Mouse (Mus musculus) liver, embryonic 12.5 days (tissue): Measurements from ENCODE around the gene Olfr733. TPM values are rescaled to one million over a fixed set of nuclear protein-coding genes. Genes with fewer than 3 reads are reported as not detected.

ENCODE experiments used
- ATAC-seq: fragments of 200-750 bp; cut with Nextera tagmentation; 2 replicates; pipeline ENCODE4 v1.8.0; 2017; ENCODE audit warnings: moderate number of reproducible peaks, mild to moderate bottlenecking, moderate library complexity
- H3K27ac ChIP-seq: fragments of 300-500 bp; sonication (generic); 2 replicates; pipeline ENCODE4 v1.5.1; 2016; ENCODE audit warnings: mild to moderate bottlenecking
- H3K27me3 ChIP-seq: fragments of 300-500 bp; sonication (generic); replicated peaks from 2 replicates; pipeline ENCODE4 v1.6.1; 2016; ENCODE audit warnings: mild to moderate bottlenecking, moderate library complexity
- H3K36me3 ChIP-seq: fragments of 300-500 bp; sonication (generic); 2 replicates; pipeline ENCODE4 v1.6.1; 2016; ENCODE audit warnings: mild to moderate bottlenecking, moderate library complexity
- H3K4me1 ChIP-seq: fragments of 300-500 bp; sonication (generic); 2 replicates; pipeline ENCODE4 v1.6.1; 2016
- H3K4me2 ChIP-seq: fragments of 300-500 bp; sonication (generic); 2 replicates; pipeline ENCODE4 v1.6.1; 2016; ENCODE audit warnings: mild to moderate bottlenecking, moderate library complexity
- H3K4me3 ChIP-seq: fragments of 300-500 bp; sonication (generic); 2 replicates; pipeline ENCODE4 v1.5.1; 2016; ENCODE audit warnings: mild to moderate bottlenecking, moderate library complexity
- H3K9ac ChIP-seq: fragments of 300-500 bp; sonication (generic); 2 replicates; pipeline ENCODE4 v1.6.1; 2016; ENCODE audit warnings: mild to moderate bottlenecking, moderate library complexity
- H3K9me3 ChIP-seq: fragments of 300-500 bp; sonication (generic); replicated peaks from 2 replicates; pipeline ENCODE4 v1.6.1; 2016; ENCODE audit warnings: mild to moderate bottlenecking, moderate library complexity
- WGBS: fragments of 180-500 bp; shearing (Covaris S2); methylation state at CpG from one replicate; pipeline ENCODE4 v1.1.7; 2016; ENCODE audit not compliant: insufficient replicate concordance; 5-methylcytosine and 5-hydroxymethylcytosine counted together
- polyA plus RNA-seq: library from polyadenylated mRNA; unstranded; fragments of >200 nt; fragmentation: Nextera tagmentation; extraction: Ambion mirVana; gene quantifications from 2 replicates; pipeline ENCODE4 v1.2.1, GENCODE M21; 2016

Olfr733 gene
- not detected in 2 replicates for polyA plus RNA-seq

DNA sequence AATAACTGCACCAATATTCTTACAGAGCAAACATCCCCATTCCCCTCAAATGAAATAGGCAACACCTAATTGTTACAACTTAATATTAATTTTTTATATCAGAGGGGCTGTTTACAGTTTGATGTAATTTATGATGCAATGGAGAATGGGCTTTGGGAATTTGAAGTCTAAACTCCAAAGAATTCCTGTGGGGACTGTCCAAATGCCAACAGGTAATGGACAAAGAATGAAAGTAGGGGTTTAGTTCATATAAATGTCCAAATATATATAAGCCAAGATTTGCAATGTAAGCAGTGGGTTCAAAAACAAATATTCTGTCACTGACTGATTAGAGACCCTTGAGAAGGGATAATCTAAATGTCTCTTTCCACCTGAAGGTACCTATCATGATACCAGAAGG, at the start of gene Olfr733:
Olfr733 (minus strand) TSS at position 101 of the 400 bp plus-strand sequence.
- ATAC-seq: no peak

GRCm38 (mm10) chr14:50348796-50349195, 47.5 kb upstream of the Olfr733 start, which contains the start of gene Olfr735:
TSS of gene Olfr735 (minus strand) at chr14:50348872.
- WGBS: 60% methylated on average over 2 of the region's 2 CpGs

More for the DNA sequence above, at the start of gene Olfr733:
- no peaks in the 10 kb centered on the region for H3K36me3 ChIP-seq
- H3K4me1 ChIP-seq: no peaks in the 10 kb centered on the region
- H3K4me3 ChIP-seq: no peak within 1 kb of the TSS
- H3K27ac ChIP-seq: no peak within 1 kb of the TSS
- no peak within 1 kb of the TSS for H3K9ac ChIP-seq
- H3K9me3 ChIP-seq: no peaks in the 10 kb centered on the region
- H3K4me2 ChIP-seq: no peak within 1 kb of the TSS
- H3K27me3 ChIP-seq: no peaks in the 10 kb centered on the region

DNA sequence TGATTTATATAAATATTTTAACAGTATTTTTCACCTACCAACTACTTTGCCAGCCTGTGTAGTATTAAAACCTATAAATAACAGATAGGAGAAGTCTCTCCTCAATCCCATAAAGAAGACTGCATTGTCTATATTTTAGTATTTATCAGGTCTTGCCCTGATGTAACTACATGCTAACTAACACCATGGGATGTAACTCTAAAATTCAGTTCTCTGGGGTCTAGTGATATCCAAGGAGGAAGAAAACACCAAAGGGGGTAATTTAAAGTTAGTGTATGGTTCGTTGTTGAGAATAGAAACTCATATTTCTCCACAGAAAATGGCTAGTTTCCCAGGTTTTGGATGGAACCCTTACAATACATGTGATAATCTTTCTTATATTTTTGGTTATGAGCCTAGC, 25.3 kb upstream of the Olfr733 start, which contains the start of gene Olfr734:
Olfr734 (minus strand) TSS at position 101 of the 400 bp plus-strand sequence.
- H3K27me3 ChIP-seq: no peaks in the 10 kb centered on the region
- H3K4me1 ChIP-seq: no peaks in the 10 kb centered on the region
- H3K9ac ChIP-seq: no peak within 1 kb of the TSS
- no peak within 1 kb of the TSS for H3K4me2 ChIP-seq
- 48% methylated on average over 1 of the region's 1 CpGs for WGBS
- no peak within 1 kb of the TSS for H3K27ac ChIP-seq
- no peak within 1 kb of the TSS for H3K4me3 ChIP-seq
- H3K9me3 ChIP-seq: no peaks in the 10 kb centered on the region
- no peaks in the 10 kb centered on the region for H3K36me3 ChIP-seq
- ATAC-seq: no peak

More at GRCm38 (mm10) chr14:50348796-50349195, 47.5 kb upstream of the Olfr733 start, which contains the start of gene Olfr735:
- no peaks in the 10 kb centered on the region for H3K36me3 ChIP-seq
- H3K9ac ChIP-seq: no peak within 1 kb of the TSS
- H3K4me1 ChIP-seq: no peaks in the 10 kb centered on the region
- no peak within 1 kb of the TSS for H3K4me2 ChIP-seq
- H3K9me3 ChIP-seq: no peaks in the 10 kb centered on the region
- no peak within 1 kb of the TSS for H3K4me3 ChIP-seq
- no peaks in the 10 kb centered on the region for H3K27me3 ChIP-seq
- no peak within 1 kb of the TSS for H3K27ac ChIP-seq
- no peak for ATAC-seq

DNA sequence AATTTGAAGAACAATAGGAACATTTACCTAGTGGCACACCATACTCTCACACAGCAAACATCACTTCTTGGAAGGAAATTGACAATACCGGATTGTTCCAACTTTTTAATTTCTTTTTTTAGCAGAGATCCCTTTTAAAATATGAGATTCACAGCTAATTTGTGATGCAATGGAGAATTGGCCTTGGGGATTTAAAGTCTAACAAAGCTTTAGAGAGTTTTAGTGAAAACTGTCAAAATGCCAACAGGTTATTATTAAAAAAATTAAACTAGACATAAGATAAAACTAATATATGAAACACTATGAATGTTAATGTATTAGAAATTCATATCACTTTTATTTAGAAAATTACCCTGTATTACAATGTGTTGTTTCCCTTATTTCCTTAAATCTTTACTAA, 17.2 kb downstream of the Olfr733 start, which contains the start of gene Olfr732:
Olfr732 (minus strand) TSS at position 101 of the 400 bp plus-strand sequence.
- ATAC-seq: no peak
- H3K27me3 ChIP-seq: no peaks in the 10 kb centered on the region
- no peaks in the 10 kb centered on the region for H3K9me3 ChIP-seq
- H3K4me2 ChIP-seq: no peak within 1 kb of the TSS
- H3K36me3 ChIP-seq: no peaks in the 10 kb centered on the region
- H3K9ac ChIP-seq: no peak within 1 kb of the TSS
- H3K27ac ChIP-seq: no peak within 1 kb of the TSS
- 83% methylated on average over 1 of the region's 1 CpGs for WGBS
- H3K4me3 ChIP-seq: no peak within 1 kb of the TSS
- H3K4me1 ChIP-seq: no peaks in the 10 kb centered on the region

Other genes with a start within 250 kb of the Olfr733 start
- gene Olfr726, start 210.6 kb downstream of the Olfr733 start, polyA plus RNA-seq: not detected in 2 replicates
- not detected in 2 replicates for gene Olfr727, start 178.3 kb downstream of the Olfr733 start, polyA plus RNA-seq
- not detected in 2 replicates for gene Olfr728, start 158.8 kb downstream of the Olfr733 start, polyA plus RNA-seq
- gene Olfr729, start 148.6 kb downstream of the Olfr733 start, polyA plus RNA-seq: not detected in 2 replicates
- gene Olfr730, start 113.3 kb downstream of the Olfr733 start, polyA plus RNA-seq: not detected in 2 replicates
- not detected in 2 replicates for gene Olfr731, start 59.7 kb downstream of the Olfr733 start, polyA plus RNA-seq
- not detected in 2 replicates for gene Olfr732, start 17.3 kb downstream of the Olfr733 start, polyA plus RNA-seq
- gene Olfr734, start 25.2 kb upstream of the Olfr733 start, polyA plus RNA-seq: not detected in 2 replicates
- not detected in 2 replicates for gene Olfr735, start 47.4 kb upstream of the Olfr733 start, polyA plus RNA-seq
- not detected in 2 replicates for gene Tlr11, start 56.4 kb upstream of the Olfr733 start, polyA plus RNA-seq
- gene Olfr736, start 79.6 kb upstream of the Olfr733 start, polyA plus RNA-seq: not detected in 2 replicates
- gene Olfr738, start 106.0 kb upstream of the Olfr733 start, polyA plus RNA-seq: not detected in 2 replicates
- not detected in 2 replicates for gene Olfr739, start 117.1 kb upstream of the Olfr733 start, polyA plus RNA-seq
- gene Olfr740, start 144.0 kb upstream of the Olfr733 start, polyA plus RNA-seq: not detected in 2 replicates
- gene Olfr741, start 171.2 kb upstream of the Olfr733 start, polyA plus RNA-seq: not detected in 2 replicates
- gene Olfr742, start 202.1 kb upstream of the Olfr733 start, polyA plus RNA-seq: not detected in 2 replicates
- not detected in 2 replicates for gene Olfr743, start 220.3 kb upstream of the Olfr733 start, polyA plus RNA-seq